Mouse (Mus musculus): ENCODE measurements around the gene Olfr1432.

- no peak for TF ChIP-seq POLR2A (IDR thresholded peaks at IDR 0.05; ENCODE audit: low read depth, low read length)
- no peak for TF ChIP-seq CTCF (conservative IDR thresholded peaks at IDR 0.05; ENCODE audit: insufficient read depth, insufficient read length, low read depth, low read length)
These were observed 9.2 kb upstream of the Olfr1432 start, which contains the start of gene Olfr262 for GRCm38 (mm10) chr19:12241559-12241958.
